Mouse (Mus musculus): Measurements from ENCODE around the gene Fzr1. TPM values are rescaled to one million over a fixed set of nuclear protein-coding genes. Genes with fewer than 3 reads are reported as not detected.

The Fzr1 gene
- polyA plus RNA-seq, 1 experiment from 2014 or later, result 83.0 TPM

- peaks cover 25% of the 10 kb centered on the region for H3K4me1 ChIP-seq (replicated peaks; ENCODE audit: control insufficient read depth, insufficient read depth, low read length)
- WGBS, result 74% methylated on average over 6 of the region's 6 CpGs
- H3K4me3 ChIP-seq (ENCODE audit: low read depth, low read length), result no peak overlapping the region
- no peak overlapping the region for H3K4me2 ChIP-seq (replicated peaks; ENCODE audit: low read depth, low read length)
- peaks cover 31% of the 10 kb centered on the region for H3K36me3 ChIP-seq (ENCODE audit: control insufficient read depth, insufficient read depth, low read length)
- DNase-seq (ENCODE audit: low spot score) (peak; percentile 29), ATAC-seq (ENCODE audit: low FRiP score) (no peak)
- no peaks in the 10 kb centered on the region for H3K9me3 ChIP-seq (ENCODE audit: control insufficient read depth, low read length)
- H3K9ac ChIP-seq (ENCODE audit: low read depth, low read length), result no peak overlapping the region
- peaks cover 19% of the 10 kb centered on the region for H3K27me3 ChIP-seq (ENCODE audit: control insufficient read depth, insufficient read depth, low read length)
- H3K27ac ChIP-seq (ENCODE audit: low read depth, low read length), result no peak overlapping the region
These were observed 11.2 kb downstream of the Fzr1 start for GRCm38 (mm10) chr10:81367207-81367495.

GRCm38 (mm10) chr10:81366477-81367206 is 11.7 kb downstream of the Fzr1 start:
- WGBS, result 85% methylated on average over 6 of the region's 6 CpGs
- peaks cover 19% of the 10 kb centered on the region for H3K27me3 ChIP-seq (ENCODE audit: control insufficient read depth, insufficient read depth, low read length)
- peaks cover 31% of the 10 kb centered on the region for H3K36me3 ChIP-seq (ENCODE audit: control insufficient read depth, insufficient read depth, low read length)
- H3K27ac ChIP-seq (ENCODE audit: low read depth, low read length), result 0 out of 2 replicates have a peak overlapping the region, but pooled peaks have one; percentile 7
- peaks cover 25% of the 10 kb centered on the region for H3K4me1 ChIP-seq (replicated peaks; ENCODE audit: control insufficient read depth, insufficient read depth, low read length)
- no peaks in the 10 kb centered on the region for H3K9me3 ChIP-seq (ENCODE audit: control insufficient read depth, low read length)
- H3K4me3 ChIP-seq (ENCODE audit: low read depth, low read length), result no peak overlapping the region
- no peak overlapping the region for H3K9ac ChIP-seq (ENCODE audit: low read depth, low read length)
- ATAC-seq (ENCODE audit: low FRiP score) (no peak), DNase-seq (ENCODE audit: low spot score) (no peak)
- H3K4me2 ChIP-seq (replicated peaks; ENCODE audit: low read depth, low read length), result no peak overlapping the region

GRCm38 (mm10) chr10:81365672-81366476 is 12.4 kb downstream of the Fzr1 start, which contains the start of gene 4930404N11Rik:
Gene 4930404N11Rik, minus strand, starts transcription at chr10:81365816.
- peak; percentile 70 for DNase-seq (ENCODE audit: low spot score)
- ATAC-seq (ENCODE audit: low FRiP score), result peak; percentile 58
- H3K4me3 ChIP-seq (ENCODE audit: low read depth, low read length), result no peak within 1 kb of the TSS
- peak within 1 kb of the TSS; percentile 44; the same call in 1 of the 2 replicates for H3K9ac ChIP-seq (ENCODE audit: low read depth, low read length)
- peaks cover 28% of the 10 kb centered on the region for H3K36me3 ChIP-seq (ENCODE audit: control insufficient read depth, insufficient read depth, low read length)
- WGBS, result 28% methylated on average over 12 of the region's 12 CpGs
- peaks cover 19% of the 10 kb centered on the region for H3K27me3 ChIP-seq (ENCODE audit: control insufficient read depth, insufficient read depth, low read length)
- peak within 1 kb of the TSS; percentile 45 for H3K4me2 ChIP-seq (replicated peaks; ENCODE audit: low read depth, low read length)
- no peaks in the 10 kb centered on the region for H3K9me3 ChIP-seq (ENCODE audit: control insufficient read depth, low read length)
- H3K27ac ChIP-seq (ENCODE audit: low read depth, low read length), result 0 out of 2 replicates have a peak within 1 kb of the TSS, but pooled peaks have one; percentile 7
- H3K4me1 ChIP-seq (replicated peaks; ENCODE audit: control insufficient read depth, insufficient read depth, low read length), result peaks cover 26% of the 10 kb centered on the region

DNA sequence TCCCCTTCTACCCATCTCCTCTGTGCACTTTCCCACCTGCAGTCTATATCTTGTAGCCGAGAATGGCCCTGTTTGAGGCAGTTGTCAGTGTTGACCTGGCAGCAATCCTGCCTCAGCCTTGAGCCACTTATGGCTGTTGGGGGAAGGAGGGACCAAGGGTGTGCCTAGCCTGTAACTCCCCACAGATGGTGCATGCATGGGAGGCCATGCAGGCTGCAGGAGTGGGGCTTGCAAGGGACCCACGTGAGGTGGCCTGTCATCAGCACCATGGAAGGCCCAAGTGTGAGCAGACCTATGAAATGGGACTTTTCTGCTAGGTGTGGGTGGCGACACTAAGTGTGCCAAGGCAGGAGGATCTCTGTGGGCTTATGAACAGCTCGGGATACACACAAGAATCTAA is 13.2 kb downstream of the Fzr1 start:
- 0 out of 2 replicates have a peak overlapping the region, but pooled peaks have one; percentile 3 for H3K4me2 ChIP-seq (replicated peaks; ENCODE audit: low read depth, low read length)
- no peak overlapping the region for H3K27ac ChIP-seq (ENCODE audit: low read depth, low read length)
- WGBS, result 36% methylated on average over 4 of the region's 4 CpGs
- no peak overlapping the region for H3K4me3 ChIP-seq (ENCODE audit: low read depth, low read length)
- H3K9me3 ChIP-seq (ENCODE audit: control insufficient read depth, low read length), result no peaks in the 10 kb centered on the region
- H3K36me3 ChIP-seq (ENCODE audit: control insufficient read depth, insufficient read depth, low read length), result peaks cover 22% of the 10 kb centered on the region
- peak; percentile 18 for ATAC-seq (ENCODE audit: low FRiP score)
- DNase-seq (ENCODE audit: low spot score), result no peak
- H3K9ac ChIP-seq (ENCODE audit: low read depth, low read length), result no peak overlapping the region
- H3K27me3 ChIP-seq (ENCODE audit: control insufficient read depth, insufficient read depth, low read length), result peaks cover 19% of the 10 kb centered on the region
- peaks cover 28% of the 10 kb centered on the region for H3K4me1 ChIP-seq (replicated peaks; ENCODE audit: control insufficient read depth, insufficient read depth, low read length)

DNA sequence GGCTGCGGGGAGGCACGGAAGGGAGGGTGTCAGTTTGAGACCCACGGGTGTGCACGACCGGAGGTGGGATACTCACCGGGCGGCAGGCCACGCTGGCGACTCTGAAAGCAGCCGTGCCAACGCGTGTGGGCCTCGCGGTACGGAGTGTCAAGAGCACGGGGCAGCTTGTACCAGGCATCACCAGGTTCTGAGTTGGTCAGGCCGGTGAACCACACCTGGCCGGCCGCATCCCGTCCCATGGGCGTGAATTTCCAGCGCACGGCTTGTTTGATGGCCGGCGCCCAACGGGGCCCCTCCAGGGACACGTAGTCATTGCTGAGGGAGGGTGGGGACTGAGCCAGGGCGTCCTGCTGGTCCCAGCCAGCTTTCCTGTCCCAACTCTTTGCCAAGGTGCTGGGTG is 13.7 kb downstream of the Fzr1 start:
- no peak overlapping the region for H3K4me3 ChIP-seq (ENCODE audit: low read depth, low read length)
- DNase-seq (ENCODE audit: low spot score) (peak; percentile 41), ATAC-seq (ENCODE audit: low FRiP score) (no peak)
- peaks cover 19% of the 10 kb centered on the region for H3K36me3 ChIP-seq (ENCODE audit: control insufficient read depth, insufficient read depth, low read length)
- peak overlapping the region; percentile 44 for H3K9ac ChIP-seq (ENCODE audit: low read depth, low read length)
- peaks cover 19% of the 10 kb centered on the region for H3K27me3 ChIP-seq (ENCODE audit: control insufficient read depth, insufficient read depth, low read length)
- H3K4me1 ChIP-seq (replicated peaks; ENCODE audit: control insufficient read depth, insufficient read depth, low read length), result peaks cover 28% of the 10 kb centered on the region
- no peaks in the 10 kb centered on the region for H3K9me3 ChIP-seq (ENCODE audit: control insufficient read depth, low read length)
- WGBS, result 10% methylated on average over 28 of the region's 28 CpGs
- no peak overlapping the region for H3K27ac ChIP-seq (ENCODE audit: low read depth, low read length)
- H3K4me2 ChIP-seq (replicated peaks; ENCODE audit: low read depth, low read length), result peak overlapping the region; percentile 45

DNA sequence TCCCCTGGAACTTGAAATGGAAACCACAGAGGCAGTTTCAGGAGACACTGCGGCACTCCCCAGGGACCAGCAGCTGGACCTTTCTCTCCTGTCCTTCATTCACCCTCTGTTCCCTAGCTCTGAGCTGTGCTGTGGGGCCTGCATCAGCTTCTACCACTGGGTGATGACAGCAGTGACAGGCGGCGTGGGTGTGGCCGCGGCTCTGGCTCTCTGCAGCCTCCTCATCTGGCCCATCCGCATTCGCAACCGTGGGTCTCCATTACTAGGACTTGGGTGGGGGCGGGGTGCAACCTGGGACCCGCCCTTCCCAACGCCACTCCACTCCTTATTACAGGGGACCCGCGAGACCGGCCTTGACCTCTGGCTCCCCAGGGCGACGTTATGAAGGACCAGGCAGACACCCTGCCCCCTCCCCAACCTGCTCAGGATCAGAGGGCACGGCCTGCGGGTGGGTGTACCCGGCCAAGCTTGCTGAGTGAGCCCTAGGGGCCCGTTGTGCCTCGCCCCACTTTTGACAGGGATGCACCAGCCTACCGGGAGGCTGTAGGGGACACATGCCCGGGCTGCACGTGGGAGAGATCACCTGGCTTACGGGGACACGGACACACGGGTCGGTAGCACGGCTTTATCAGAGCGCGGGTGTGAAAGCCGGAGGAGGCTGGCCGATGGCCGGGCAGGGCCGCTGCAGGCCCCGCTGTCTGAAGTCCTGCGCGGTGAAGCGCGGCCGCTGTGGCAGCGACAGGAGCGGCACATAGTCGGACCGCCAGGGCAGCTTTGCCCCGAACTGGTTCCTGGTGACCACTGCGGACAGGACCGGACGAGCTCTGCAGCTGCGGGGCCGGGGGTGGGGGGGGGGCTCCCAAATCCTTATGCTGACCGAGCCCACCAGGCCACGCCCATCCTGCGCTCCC is 14.6 kb downstream of the Fzr1 start:
- Histone ChIP-seq H3K4me3 (ENCODE audit: low read depth, low read length) (peak overlapping the region; percentile 30), H3K4me2 (replicated peaks; ENCODE audit: low read depth, low read length) (peak overlapping the region; percentile 45), H3K9me3 (ENCODE audit: control insufficient read depth, low read length) (no peaks in the 10 kb centered on the region), H3K9ac (ENCODE audit: low read depth, low read length) (peak overlapping the region; percentile 44), H3K36me3 (ENCODE audit: control insufficient read depth, insufficient read depth, low read length) (peaks cover 13% of the 10 kb centered on the region), H3K27ac (ENCODE audit: low read depth, low read length) (no peak overlapping the region), H3K4me1 (replicated peaks; ENCODE audit: control insufficient read depth, insufficient read depth, low read length) (peaks cover 28% of the 10 kb centered on the region), H3K27me3 (ENCODE audit: control insufficient read depth, insufficient read depth, low read length) (peaks cover 19% of the 10 kb centered on the region)
- DNase-seq (ENCODE audit: low spot score), result peak; percentile 38
- ATAC-seq (ENCODE audit: low FRiP score), result no peak
- 9% methylated on average over 47 of the region's 54 CpGs for WGBS

GRCm38 (mm10) chr10:81362336-81362949 is 15.9 kb downstream of the Fzr1 start:
- DNase-seq (ENCODE audit: low spot score) (no peak), ATAC-seq (ENCODE audit: low FRiP score) (no peak)
- WGBS, result 79% methylated on average over 12 of the region's 12 CpGs
- Histone ChIP-seq H3K36me3 (ENCODE audit: control insufficient read depth, insufficient read depth, low read length) (0 out of 2 replicates have a peak, but pooled peaks cover 2% of the 10 kb centered on the region), H3K27ac (ENCODE audit: low read depth, low read length) (no peak overlapping the region), H3K27me3 (ENCODE audit: control insufficient read depth, insufficient read depth, low read length) (peaks cover 19% of the 10 kb centered on the region), H3K4me3 (ENCODE audit: low read depth, low read length) (no peak overlapping the region), H3K4me1 (replicated peaks; ENCODE audit: control insufficient read depth, insufficient read depth, low read length) (peaks cover 33% of the 10 kb centered on the region), H3K4me2 (replicated peaks; ENCODE audit: low read depth, low read length) (0 out of 2 replicates have a peak overlapping the region, but pooled peaks have one; percentile 5), H3K9ac (ENCODE audit: low read depth, low read length) (no peak overlapping the region), H3K9me3 (ENCODE audit: control insufficient read depth, low read length) (no peaks in the 10 kb centered on the region)

- no peak overlapping the region; the same call in 1 of the 2 replicates for H3K27ac ChIP-seq (ENCODE audit: low read depth, low read length)
- peaks cover 31% of the 10 kb centered on the region for H3K4me1 ChIP-seq (replicated peaks; ENCODE audit: control insufficient read depth, insufficient read depth, low read length)
- H3K27me3 ChIP-seq (ENCODE audit: control insufficient read depth, insufficient read depth, low read length), result peaks cover 19% of the 10 kb centered on the region
- H3K9ac ChIP-seq (ENCODE audit: low read depth, low read length), result no peak overlapping the region
- no peak overlapping the region for H3K4me3 ChIP-seq (ENCODE audit: low read depth, low read length)
- H3K36me3 ChIP-seq (ENCODE audit: control insufficient read depth, insufficient read depth, low read length), result no peaks in the 10 kb centered on the region
- ATAC-seq (ENCODE audit: low FRiP score), result no peak
- no peak overlapping the region for H3K4me2 ChIP-seq (replicated peaks; ENCODE audit: low read depth, low read length)
- no peak for DNase-seq (ENCODE audit: low spot score)
- 68% methylated on average over 8 of the region's 8 CpGs for WGBS
- H3K9me3 ChIP-seq (ENCODE audit: control insufficient read depth, low read length), result no peaks in the 10 kb centered on the region
These were observed 17.6 kb downstream of the Fzr1 start for GRCm38 (mm10) chr10:81360721-81361120.
